Mouse (Mus musculus): ENCODE measurements at regions not wholly inside any gene's neighbourhood (a gene's known extent, or its start where the extent isn't known, plus 50 kb on each side); places are given as distances from the start of the nearest gene placed in this dataset.

GRCm38 (mm10) chr5:47496218-47496617, 486.7 kb upstream of the Slit2 start:
- no peaks in the 10 kb centered on the region for H3K4me1 ChIP-seq (replicated peaks; ENCODE audit: control insufficient read depth in 2 of 2, insufficient read depth in 2 of 2, low read length in 1 of 2)

GRCm38 (mm10) chr5:47502764-47503416, 480.0 kb upstream of the Slit2 start:
- TF ChIP-seq EP300 (IDR thresholded peaks at IDR 0.05; ENCODE audit: low read depth), result no peak
- no peak for TF ChIP-seq CTCF (IDR thresholded peaks at IDR 0.05; ENCODE audit: low read depth)

More at GRCm38 (mm10) chr5:47496218-47496617, 486.7 kb upstream of the Slit2 start:
- WGBS (ENCODE audit: insufficient replicate concordance), result 45% methylated on average over 3 of the region's 3 CpGs
- H3K27ac ChIP-seq, result no peak overlapping the region
- H3K9ac ChIP-seq (replicated peaks), result no peak overlapping the region
- DNase-seq (ENCODE audit: low read depth in 3 of 3, low spot score in 3 of 3) (no peak), ATAC-seq (ENCODE audit: insufficient read depth) (no peak)
- no peak for TF ChIP-seq CTCF (IDR thresholded peaks at IDR 0.05; ENCODE audit: low read depth)
- no peak for TF ChIP-seq EP300 (IDR thresholded peaks at IDR 0.05; ENCODE audit: low read depth)
- no peaks in the 10 kb centered on the region for H3K36me3 ChIP-seq (replicated peaks; ENCODE audit: control insufficient read depth, insufficient read depth, low read depth)
- no peak overlapping the region for H3K4me3 ChIP-seq (ENCODE audit: insufficient read depth in 1 of 2, low read depth in 2 of 2, low read length in 2 of 2)
- H3K4me2 ChIP-seq (ENCODE audit: low read depth), result no peak overlapping the region
- H3K9me3 ChIP-seq (ENCODE audit: control insufficient read depth, low read length), result no peaks in the 10 kb centered on the region
- H3K27me3 ChIP-seq (ENCODE audit: control insufficient read depth, insufficient read depth, low read length), result no peaks in the 10 kb centered on the region

GRCm38 (mm10) chr5:47508689-47509301, 474.1 kb upstream of the Slit2 start:
- TF ChIP-seq EP300 (IDR thresholded peaks at IDR 0.05; ENCODE audit: low read depth) (no peak), CTCF (IDR thresholded peaks at IDR 0.05; ENCODE audit: low read depth) (no peak)
- Histone ChIP-seq H3K9me3 (ENCODE audit: control insufficient read depth, low read length) (no peaks in the 10 kb centered on the region), H3K27me3 (ENCODE audit: control insufficient read depth, insufficient read depth, low read length) (no peaks in the 10 kb centered on the region), H3K27ac (no peak overlapping the region), H3K4me3 (ENCODE audit: insufficient read depth in 1 of 2, low read depth in 2 of 2, low read length in 2 of 2) (no peak overlapping the region), H3K36me3 (replicated peaks; ENCODE audit: control insufficient read depth, insufficient read depth, low read depth) (no peaks in the 10 kb centered on the region), H3K4me2 (ENCODE audit: low read depth) (no peak overlapping the region), H3K4me1 (replicated peaks; ENCODE audit: control insufficient read depth in 2 of 2, insufficient read depth in 2 of 2, low read length in 1 of 2) (no peaks in the 10 kb centered on the region), H3K9ac (replicated peaks) (no peak overlapping the region)
- DNase-seq (ENCODE audit: low read depth in 3 of 3, low spot score in 3 of 3), result no peak
- 68% methylated on average over 4 of the region's 4 CpGs for WGBS (ENCODE audit: insufficient replicate concordance)
- no peak for ATAC-seq (ENCODE audit: insufficient read depth)

More at GRCm38 (mm10) chr5:47502764-47503416, 480.0 kb upstream of the Slit2 start:
- no peaks in the 10 kb centered on the region for H3K4me1 ChIP-seq (replicated peaks; ENCODE audit: control insufficient read depth in 2 of 2, insufficient read depth in 2 of 2, low read length in 1 of 2)
- no peak for DNase-seq (ENCODE audit: low read depth in 3 of 3, low spot score in 3 of 3)
- no peak for ATAC-seq (ENCODE audit: insufficient read depth)
- no peak overlapping the region for H3K4me3 ChIP-seq (ENCODE audit: insufficient read depth in 1 of 2, low read depth in 2 of 2, low read length in 2 of 2)
- H3K4me2 ChIP-seq (ENCODE audit: low read depth), result no peak overlapping the region
- no peak overlapping the region for H3K27ac ChIP-seq
- no peak overlapping the region for H3K9ac ChIP-seq (replicated peaks)
- 49% methylated on average over 4 of the region's 4 CpGs for WGBS (ENCODE audit: insufficient replicate concordance)
- no peaks in the 10 kb centered on the region for H3K9me3 ChIP-seq (ENCODE audit: control insufficient read depth, low read length)
- no peaks in the 10 kb centered on the region for H3K27me3 ChIP-seq (ENCODE audit: control insufficient read depth, insufficient read depth, low read length)
- no peaks in the 10 kb centered on the region for H3K36me3 ChIP-seq (replicated peaks; ENCODE audit: control insufficient read depth, insufficient read depth, low read depth)

GRCm38 (mm10) chr5:47522161-47522942, 460.6 kb upstream of the Slit2 start:
- TF ChIP-seq EP300 (IDR thresholded peaks at IDR 0.05; ENCODE audit: low read depth) (no peak), CTCF (IDR thresholded peaks at IDR 0.05; ENCODE audit: low read depth) (no peak)
- 61% methylated on average over 4 of the region's 4 CpGs for WGBS (ENCODE audit: insufficient replicate concordance)
- DNase-seq (ENCODE audit: low read depth in 3 of 3, low spot score in 3 of 3) (no peak), ATAC-seq (ENCODE audit: insufficient read depth) (no peak)
- no peak overlapping the region for H3K4me3 ChIP-seq (ENCODE audit: insufficient read depth in 1 of 2, low read depth in 2 of 2, low read length in 2 of 2)
- no peaks in the 10 kb centered on the region for H3K9me3 ChIP-seq (ENCODE audit: control insufficient read depth, low read length)
- no peaks in the 10 kb centered on the region for H3K27me3 ChIP-seq (ENCODE audit: control insufficient read depth, insufficient read depth, low read length)
- no peak overlapping the region for H3K4me2 ChIP-seq (ENCODE audit: low read depth)
- H3K9ac ChIP-seq (replicated peaks), result no peak overlapping the region
- H3K36me3 ChIP-seq (replicated peaks; ENCODE audit: control insufficient read depth, insufficient read depth, low read depth), result no peaks in the 10 kb centered on the region
- no peaks in the 10 kb centered on the region for H3K4me1 ChIP-seq (replicated peaks; ENCODE audit: control insufficient read depth in 2 of 2, insufficient read depth in 2 of 2, low read length in 1 of 2)
- no peak overlapping the region for H3K27ac ChIP-seq

- 67% methylated on average over 7 of the region's 7 CpGs for WGBS (ENCODE audit: insufficient replicate concordance)
- H3K9ac ChIP-seq (replicated peaks), result no peak overlapping the region
- no peak overlapping the region for H3K4me2 ChIP-seq (ENCODE audit: low read depth)
- no peak overlapping the region for H3K4me3 ChIP-seq (ENCODE audit: insufficient read depth in 1 of 2, low read depth in 2 of 2, low read length in 2 of 2)
- H3K4me1 ChIP-seq (replicated peaks; ENCODE audit: control insufficient read depth in 2 of 2, insufficient read depth in 2 of 2, low read length in 1 of 2), result no peaks in the 10 kb centered on the region
- no peaks in the 10 kb centered on the region for H3K36me3 ChIP-seq (replicated peaks; ENCODE audit: control insufficient read depth, insufficient read depth, low read depth)
- no peak for ATAC-seq (ENCODE audit: insufficient read depth)
- no peaks in the 10 kb centered on the region for H3K9me3 ChIP-seq (ENCODE audit: control insufficient read depth, low read length)
- TF ChIP-seq CTCF (IDR thresholded peaks at IDR 0.05; ENCODE audit: low read depth) (no peak), EP300 (IDR thresholded peaks at IDR 0.05; ENCODE audit: low read depth) (no peak)
- DNase-seq (ENCODE audit: low read depth in 3 of 3, low spot score in 3 of 3), result no peak
- no peaks in the 10 kb centered on the region for H3K27me3 ChIP-seq (ENCODE audit: control insufficient read depth, insufficient read depth, low read length)
- no peak overlapping the region for H3K27ac ChIP-seq
These were observed 454.3 kb upstream of the Slit2 start for GRCm38 (mm10) chr5:47528671-47529070.
